Mouse (Mus musculus) thymus, postnatal 0 days (tissue): ENCODE data around the gene Frmd4a. TPM values are rescaled to one million over a fixed set of nuclear protein-coding genes. Genes with fewer than 3 reads are reported as not detected.

Experiments
- DNase-seq: peaks from one replicate; pipeline ENCODE4 v3.0.0-alpha.2; 2015; ENCODE audit warnings: low spot score
- polyA plus RNA-seq: library from polyadenylated mRNA; unstranded; fragments of >200 nt; fragmentation: Nextera tagmentation; extraction: Ambion mirVana; gene quantifications from 2 replicates; pipeline ENCODE4 v1.2.1, GENCODE M21; 2015

The Frmd4a gene
- polyA plus RNA-seq, 1 experiment from 2014 or later: 8.3 TPM

GRCm38 (mm10) chr2:4436361-4437231, 419.1 kb downstream of the Frmd4a start:
- no peak for DNase-seq

- DNase-seq: no peak
These were observed 421.2 kb downstream of the Frmd4a start for GRCm38 (mm10) chr2:4438739-4439138.

- DNase-seq: no peak
These were observed 422.4 kb downstream of the Frmd4a start for GRCm38 (mm10) chr2:4439909-4440308.

GRCm38 (mm10) chr2:4441840-4442239, 424.3 kb downstream of the Frmd4a start:
- DNase-seq: no peak

GRCm38 (mm10) chr2:4444740-4445139, 427.2 kb downstream of the Frmd4a start:
- DNase-seq: no peak

GRCm38 (mm10) chr2:4445629-4446400, 428.3 kb downstream of the Frmd4a start:
- no peak for DNase-seq

GRCm38 (mm10) chr2:4449860-4450480, 432.5 kb downstream of the Frmd4a start:
- DNase-seq: no peak

GRCm38 (mm10) chr2:4452590-4453400, 435.3 kb downstream of the Frmd4a start:
- DNase-seq: no peak

GRCm38 (mm10) chr2:4455097-4456025, 437.8 kb downstream of the Frmd4a start:
- no peak for DNase-seq

- no peak for DNase-seq
These were observed 443.4 kb downstream of the Frmd4a start for GRCm38 (mm10) chr2:4460897-4461296.

GRCm38 (mm10) chr2:4461514-4461913, 444.0 kb downstream of the Frmd4a start:
- no peak for DNase-seq

GRCm38 (mm10) chr2:4462480-4462879, 445.0 kb downstream of the Frmd4a start:
- no peak for DNase-seq

- no peak for DNase-seq
These were observed 448.6 kb downstream of the Frmd4a start for GRCm38 (mm10) chr2:4466084-4466483.

GRCm38 (mm10) chr2:4467314-4467713, 449.8 kb downstream of the Frmd4a start:
- DNase-seq: no peak

- DNase-seq: no peak
These were observed 455.4 kb downstream of the Frmd4a start for GRCm38 (mm10) chr2:4472760-4473480.

- no peak for DNase-seq
These were observed 456.5 kb downstream of the Frmd4a start for GRCm38 (mm10) chr2:4473866-4474538.

- DNase-seq: no peak
These were observed 457.0 kb downstream of the Frmd4a start for GRCm38 (mm10) chr2:4474539-4474937.

GRCm38 (mm10) chr2:4475991-4476390, 458.5 kb downstream of the Frmd4a start:
- DNase-seq: no peak

- DNase-seq: no peak
These were observed 459.1 kb downstream of the Frmd4a start for GRCm38 (mm10) chr2:4476608-4477007.
